15 mouse cellular contexts compared by ENCODE assay signal in genomic region chr9:40324232-40324792, GRCm38 (mm10). TPM values are rescaled to one million over a fixed set of nuclear protein-coding genes. Genes with fewer than 3 reads are reported as not detected.
DNase-seq lines count a peak whose midpoint lies in the region; ATAC-seq lines count a peak whose summit lies in the region.
"Had no signal": no experiment of that assay in that cellular context is flagged by ENCODE, and none has a peak within 500 bp of the region (broad histone marks: within the 10 kb centered on the region; RNA-seq: fewer than 3 reads in every experiment).

No protein-coding gene starts in this region.

- ATAC-seq in common myeloid progenitor, adult 5-6 weeks (replicated peaks; ENCODE audit: low read depth, poor library complexity, severe bottlenecking): peak; percentile 64
- peak; percentile 38 for ATAC-seq in liver, embryonic 13.5 days (ENCODE audit: low read depth)
- peak; percentile 27; the same call in 1 of the 2 replicates for ATAC-seq in neutrophil, adult 5-6 weeks (ENCODE audit: extremely low read depth, insufficient number of reproducible peaks, low FRiP score, poor library complexity, severe bottlenecking)
- ATAC-seq in hindbrain, embryonic 14.5 days (ENCODE audit: low FRiP score): no peak
- ATAC-seq: forebrain, embryonic 15.5 days had no signal

- no peak overlapping the region for H3K9ac ChIP-seq in liver, embryonic 13.5 days
- H3K9ac ChIP-seq in hindbrain, embryonic 14.5 days: no peak overlapping the region
- H3K9ac ChIP-seq: forebrain, embryonic 15.5 days had no signal

- peaks cover 52% of the 10 kb centered on the region for H3K4me1 ChIP-seq in liver, embryonic 13.5 days (replicated peaks)
- no peaks in the 10 kb centered on the region for H3K4me1 ChIP-seq in hindbrain, embryonic 14.5 days (replicated peaks; ENCODE audit: control insufficient read depth, insufficient read depth, low read length)
- H3K4me1 ChIP-seq: forebrain, embryonic 15.5 days had no signal

- peak; percentile 85 for DNase-seq in 416B (ENCODE audit: low read depth)
- no peak for DNase-seq in liver, embryonic 13.5 days
- DNase-seq in frontal cortex, adult 2 months (ENCODE audit: extremely low spot score in 1 of 2, low spot score in 1 of 2): no peak
- DNase-seq in hindbrain, embryonic 14.5 days (ENCODE audit: low spot score): no peak
- DNase-seq in adrenal gland, postnatal 25 days: no peak
- DNase-seq: cerebellum, adult 11-12 months; embryo, embryonic 11 days; kidney, adult 8-10 months; lung, adult 18-20 months; right cerebral cortex, postnatal 25 days had no signal

- no peaks in the 10 kb centered on the region for H3K9me3 ChIP-seq in liver, embryonic 13.5 days (replicated peaks)
- H3K9me3 ChIP-seq in hindbrain, embryonic 14.5 days (ENCODE audit: control insufficient read depth, low read length): no peaks in the 10 kb centered on the region
- H3K9me3 ChIP-seq: forebrain, embryonic 15.5 days; heart, embryonic 13.5 days had no signal

- H3K4me2 ChIP-seq in liver, embryonic 13.5 days: peak overlapping the region; percentile 51
- H3K4me2 ChIP-seq in hindbrain, embryonic 14.5 days (replicated peaks): no peak overlapping the region
- H3K4me2 ChIP-seq: forebrain, embryonic 15.5 days had no signal

- no peaks in the 10 kb centered on the region for H3K36me3 ChIP-seq in liver, embryonic 13.5 days
- H3K36me3 ChIP-seq in hindbrain, embryonic 14.5 days (replicated peaks; ENCODE audit: control insufficient read depth, insufficient read depth): peaks cover 54% of the 10 kb centered on the region
- H3K36me3 ChIP-seq: heart, embryonic 13.5 days had no signal

- WGBS in liver, embryonic 13.5 days (ENCODE audit: insufficient replicate concordance): 53% methylated on average over 4 of the region's 4 CpGs
- 94% methylated on average over 4 of the region's 4 CpGs for WGBS in hindbrain, embryonic 14.5 days

- H3K27me3 ChIP-seq in liver, embryonic 13.5 days: no peaks in the 10 kb centered on the region
- no peaks in the 10 kb centered on the region for H3K27me3 ChIP-seq in hindbrain, embryonic 14.5 days (ENCODE audit: control insufficient read depth, insufficient read depth, low read length)
- H3K27me3 ChIP-seq: forebrain, embryonic 15.5 days; heart, embryonic 13.5 days had no signal

- H3K27ac ChIP-seq in liver, embryonic 13.5 days: no peak overlapping the region
- no peak overlapping the region for H3K27ac ChIP-seq in hindbrain, embryonic 14.5 days
- H3K27ac ChIP-seq: forebrain, embryonic 15.5 days had no signal

- peak overlapping the region; percentile 41 for H3K4me3 ChIP-seq in liver, embryonic 13.5 days (replicated peaks)
- no peak overlapping the region for H3K4me3 ChIP-seq in hindbrain, embryonic 14.5 days (replicated peaks; ENCODE audit: low read length)
- H3K4me3 ChIP-seq: forebrain, embryonic 15.5 days; heart, embryonic 13.5 days; myocyte had no signal

RNA-seq across cellular contexts. Expression of gene Scn3b, which starts 55.3 kb away (rescaled TPM):
- 0.37 and 0.44 TPM in 2 replicates for total RNA-seq in common myeloid progenitor, adult 5-6 weeks (2017)
- 0.30 and 0.41 TPM in 2 replicates for polyA plus RNA-seq in liver, embryonic 13.5 days (2015; fragmentation: Nextera tagmentation; extraction: Ambion mirVana)
- not detected in 2 replicates for total RNA-seq in neutrophil, adult 5-6 weeks (2017)
- 77.5 and 88.8 TPM in 2 replicates for polyA plus RNA-seq in frontal cortex, adult 2 months (2012; rRNA removed)
- polyA plus RNA-seq in hindbrain, embryonic 14.5 days (2014; fragmentation: Nextera tagmentation; extraction: Ambion mirVana): 168 and 194 TPM in 2 replicates
- 4.0 and 6.1 TPM in 2 replicates for total RNA-seq in adrenal gland, postnatal 25 days (2021)
